Mouse (Mus musculus): ENCODE results near the gene Rcn3. TPM values are rescaled to one million over a fixed set of nuclear protein-coding genes. Genes with fewer than 3 reads are reported as not detected.
A peak's percentile ranks its signal among the peaks of the same experiment; 100 is the strongest.
"Not testable (repeated sequence)": the region's sequence is repeated elsewhere in the genome, so short reads cannot be mapped to it uniquely, and the experiment has no call there.

The Rcn3 gene
- polyA plus RNA-seq, 1 experiment from 2014 or later, result 245 TPM

- H3K27me3 ChIP-seq (ENCODE audit: control insufficient read depth, insufficient read depth, low read length), result no peaks in the 10 kb centered on the region
- H3K4me3 ChIP-seq (ENCODE audit: low read depth, low read length), result peak overlapping the region; percentile 99
- peak overlapping the region; percentile 91 for H3K27ac ChIP-seq (replicated peaks; ENCODE audit: low read depth, low read length)
- no peak for ATAC-seq (ENCODE audit: insufficient number of reproducible peaks, low FRiP score, low TSS enrichment, low read depth)
- H3K9me3 ChIP-seq (ENCODE audit: control insufficient read depth, low read length), result no peaks in the 10 kb centered on the region
- H3K4me2 ChIP-seq (ENCODE audit: low read depth, severe bottlenecking), result peak overlapping the region; percentile 91
- H3K4me1 ChIP-seq (ENCODE audit: control insufficient read depth, insufficient read depth, low read length), result peaks cover 35% of the 10 kb centered on the region
- H3K9ac ChIP-seq (ENCODE audit: low read length), result peak overlapping the region; percentile 100
- peak; percentile 55 for DNase-seq (ENCODE audit: low spot score)
- WGBS, result 40% methylated on average over 21 of the region's 21 CpGs
- peaks cover 31% of the 10 kb centered on the region for H3K36me3 ChIP-seq (ENCODE audit: control insufficient read depth, insufficient read depth, low read length)
Measured at GRCm38 (mm10) chr7:45126844-45127699, 35.1 kb upstream of the Rcn3 start.

- WGBS, result 76% methylated on average over 17 of the region's 17 CpGs
- peaks cover 38% of the 10 kb centered on the region for H3K36me3 ChIP-seq (ENCODE audit: control insufficient read depth, insufficient read depth, low read length)
- peaks cover 38% of the 10 kb centered on the region for H3K4me1 ChIP-seq (ENCODE audit: control insufficient read depth, insufficient read depth, low read length)
- H3K4me3 ChIP-seq (ENCODE audit: low read depth, low read length), result peak overlapping the region; percentile 99
- peak overlapping the region; percentile 91 for H3K4me2 ChIP-seq (ENCODE audit: low read depth, severe bottlenecking)
- peak overlapping the region; percentile 100 for H3K9ac ChIP-seq (ENCODE audit: low read length)
- no peaks in the 10 kb centered on the region for H3K27me3 ChIP-seq (ENCODE audit: control insufficient read depth, insufficient read depth, low read length)
- H3K27ac ChIP-seq (replicated peaks; ENCODE audit: low read depth, low read length), result peak overlapping the region; percentile 91; the same call in 1 of the 2 replicates
- ATAC-seq (ENCODE audit: insufficient number of reproducible peaks, low FRiP score, low TSS enrichment, low read depth) (no peak), DNase-seq (ENCODE audit: low spot score) (no peak)
- H3K9me3 ChIP-seq (ENCODE audit: control insufficient read depth, low read length), result no peaks in the 10 kb centered on the region
Measured at GRCm38 (mm10) chr7:45126147-45126843, 34.3 kb upstream of the Rcn3 start.

GRCm38 (mm10) chr7:45125649-45126048, 33.6 kb upstream of the Rcn3 start:
- not testable (repeated sequence) for DNase-seq (ENCODE audit: low spot score); H3K9me3 ChIP-seq (ENCODE audit: control insufficient read depth, low read length); ATAC-seq (ENCODE audit: insufficient number of reproducible peaks, low FRiP score, low TSS enrichment, low read depth); H3K27me3 ChIP-seq (ENCODE audit: control insufficient read depth, insufficient read depth, low read length)
- H3K4me1 ChIP-seq (ENCODE audit: control insufficient read depth, insufficient read depth, low read length), result peaks cover 38% of the 10 kb centered on the region
- 0 out of 2 replicates have a peak overlapping the region, but pooled peaks have one; percentile 8 for H3K4me3 ChIP-seq (ENCODE audit: low read depth, low read length)
- 59% methylated on average over 5 of the region's 5 CpGs for WGBS
- peak overlapping the region; percentile 1; the same call in 1 of the 2 replicates for H3K9ac ChIP-seq (ENCODE audit: low read length)
- H3K27ac ChIP-seq (replicated peaks; ENCODE audit: low read depth, low read length), result peak overlapping the region; percentile 39; the same call in 1 of the 2 replicates
- H3K36me3 ChIP-seq (ENCODE audit: control insufficient read depth, insufficient read depth, low read length), result peaks cover 45% of the 10 kb centered on the region
- H3K4me2 ChIP-seq (ENCODE audit: low read depth, severe bottlenecking), result peak overlapping the region; percentile 91; the same call in 1 of the 2 replicates

- Histone ChIP-seq H3K4me2 (ENCODE audit: low read depth, severe bottlenecking) (0 out of 2 replicates have a peak overlapping the region, but pooled peaks have one; percentile 42), H3K4me1 (ENCODE audit: control insufficient read depth, insufficient read depth, low read length) (peaks cover 38% of the 10 kb centered on the region), H3K9ac (ENCODE audit: low read length) (peak overlapping the region; percentile 17; the same call in 1 of the 2 replicates), H3K36me3 (ENCODE audit: control insufficient read depth, insufficient read depth, low read length) (peaks cover 45% of the 10 kb centered on the region), H3K4me3 (ENCODE audit: low read depth, low read length) (peak overlapping the region; percentile 8; the same call in 1 of the 2 replicates), H3K27ac (replicated peaks; ENCODE audit: low read depth, low read length) (peak overlapping the region; percentile 39; the same call in 1 of the 2 replicates), H3K27me3 (ENCODE audit: control insufficient read depth, insufficient read depth, low read length) (no peaks in the 10 kb centered on the region), H3K9me3 (ENCODE audit: control insufficient read depth, low read length) (no peaks in the 10 kb centered on the region)
- peak; percentile 67 for DNase-seq (ENCODE audit: low spot score)
- ATAC-seq (ENCODE audit: insufficient number of reproducible peaks, low FRiP score, low TSS enrichment, low read depth), result no peak
- WGBS, result 11% methylated on average over 7 of the region's 7 CpGs
Measured at GRCm38 (mm10) chr7:45125144-45125600, 33.2 kb upstream of the Rcn3 start.

GRCm38 (mm10) chr7:45124224-45125143, 32.5 kb upstream of the Rcn3 start, which contains the start of gene Rps11:
TSS of gene Rps11 (minus strand) at chr7:45124439.
- peak; percentile 82 for ATAC-seq (ENCODE audit: insufficient number of reproducible peaks, low FRiP score, low TSS enrichment, low read depth)
- Histone ChIP-seq H3K4me3 (ENCODE audit: low read depth, low read length) (peak within 1 kb of the TSS; percentile 96), H3K27ac (replicated peaks; ENCODE audit: low read depth, low read length) (peak within 1 kb of the TSS; percentile 86), H3K4me1 (ENCODE audit: control insufficient read depth, insufficient read depth, low read length) (peaks cover 33% of the 10 kb centered on the region), H3K9me3 (ENCODE audit: control insufficient read depth, low read length) (no peaks in the 10 kb centered on the region), H3K4me2 (ENCODE audit: low read depth, severe bottlenecking) (peak within 1 kb of the TSS; percentile 86), H3K27me3 (ENCODE audit: control insufficient read depth, insufficient read depth, low read length) (no peaks in the 10 kb centered on the region), H3K9ac (ENCODE audit: low read length) (peak within 1 kb of the TSS; percentile 99), H3K36me3 (ENCODE audit: control insufficient read depth, insufficient read depth, low read length) (peaks cover 51% of the 10 kb centered on the region)
- peak; percentile 100 for DNase-seq (ENCODE audit: low spot score)
- WGBS, result under 1% methylated on average over 59 of the region's 59 CpGs

GRCm38 (mm10) chr7:45123186-45123570, 31.2 kb upstream of the Rcn3 start:
- Histone ChIP-seq H3K36me3 (ENCODE audit: control insufficient read depth, insufficient read depth, low read length) (peaks cover 53% of the 10 kb centered on the region), H3K4me1 (ENCODE audit: control insufficient read depth, insufficient read depth, low read length) (peaks cover 33% of the 10 kb centered on the region), H3K9ac (ENCODE audit: low read length) (peak overlapping the region; percentile 99), H3K27me3 (ENCODE audit: control insufficient read depth, insufficient read depth, low read length) (no peaks in the 10 kb centered on the region), H3K4me3 (ENCODE audit: low read depth, low read length) (peak overlapping the region; percentile 96), H3K4me2 (ENCODE audit: low read depth, severe bottlenecking) (peak overlapping the region; percentile 86), H3K9me3 (ENCODE audit: control insufficient read depth, low read length) (no peaks in the 10 kb centered on the region), H3K27ac (replicated peaks; ENCODE audit: low read depth, low read length) (0 out of 2 replicates have a peak overlapping the region, but pooled peaks have one; percentile 80)
- DNase-seq (ENCODE audit: low spot score), result no peak
- no peak for ATAC-seq (ENCODE audit: insufficient number of reproducible peaks, low FRiP score, low TSS enrichment, low read depth)
- 23% methylated on average over 12 of the region's 12 CpGs for WGBS

- Histone ChIP-seq H3K27me3 (ENCODE audit: control insufficient read depth, insufficient read depth, low read length) (no peaks in the 10 kb centered on the region), H3K9me3 (ENCODE audit: control insufficient read depth, low read length) (no peaks in the 10 kb centered on the region), H3K9ac (ENCODE audit: low read length) (peak overlapping the region; percentile 99), H3K27ac (replicated peaks; ENCODE audit: low read depth, low read length) (no peak overlapping the region), H3K36me3 (ENCODE audit: control insufficient read depth, insufficient read depth, low read length) (peaks cover 53% of the 10 kb centered on the region), H3K4me3 (ENCODE audit: low read depth, low read length) (peak overlapping the region; percentile 96), H3K4me1 (ENCODE audit: control insufficient read depth, insufficient read depth, low read length) (peaks cover 33% of the 10 kb centered on the region), H3K4me2 (ENCODE audit: low read depth, severe bottlenecking) (peak overlapping the region; percentile 86)
- ATAC-seq (ENCODE audit: insufficient number of reproducible peaks, low FRiP score, low TSS enrichment, low read depth), result no peak
- WGBS, result 79% methylated on average over 15 of the region's 15 CpGs
- DNase-seq (ENCODE audit: low spot score), result no peak
Measured at GRCm38 (mm10) chr7:45122561-45123185, 30.7 kb upstream of the Rcn3 start.
